Mouse (Mus musculus): ENCODE results near the gene Slc16a13. TPM values are rescaled to one million over a fixed set of nuclear protein-coding genes. Genes with fewer than 3 reads are reported as not detected.

The Slc16a13 gene
- polyA plus RNA-seq, 1 experiment from 2014 or later = 15.7 TPM

- H3K27me3 ChIP-seq (ENCODE audit: insufficient read depth, poor library complexity, severe bottlenecking) = peaks cover 88% of the 10 kb centered on the region
- no peaks in the 10 kb centered on the region for H3K9me3 ChIP-seq
- H3K4me1 ChIP-seq (replicated peaks) = peaks cover 54% of the 10 kb centered on the region
- 85% methylated on average over 4 of the region's 4 CpGs for WGBS
- no peak overlapping the region for H3K27ac ChIP-seq
- peak overlapping the region; percentile 41; the same call in 1 of the 2 replicates for H3K4me3 ChIP-seq
- DNase-seq (ENCODE audit: low spot score) = no peak
- H3K36me3 ChIP-seq = no peaks in the 10 kb centered on the region
Measured at GRCm38 (mm10) chr11:70227661-70228245, 6.9 kb upstream of the Slc16a13 start.

- H3K36me3 ChIP-seq = no peaks in the 10 kb centered on the region
- 44% methylated on average over 5 of the region's 5 CpGs for WGBS
- peaks cover 93% of the 10 kb centered on the region for H3K27me3 ChIP-seq (ENCODE audit: insufficient read depth, poor library complexity, severe bottlenecking)
- no peak for DNase-seq (ENCODE audit: low spot score)
- H3K9me3 ChIP-seq = no peaks in the 10 kb centered on the region
- H3K4me1 ChIP-seq (replicated peaks) = peaks cover 52% of the 10 kb centered on the region
- H3K4me3 ChIP-seq = peak overlapping the region; percentile 39; the same call in 1 of the 2 replicates
- H3K27ac ChIP-seq = no peak overlapping the region
Measured at GRCm38 (mm10) chr11:70227126-70227525, 6.3 kb upstream of the Slc16a13 start.

- Histone ChIP-seq H3K9me3 (no peaks in the 10 kb centered on the region), H3K4me3 (peak overlapping the region; percentile 39), H3K27me3 (ENCODE audit: insufficient read depth, poor library complexity, severe bottlenecking) (peaks cover 90% of the 10 kb centered on the region), H3K4me1 (replicated peaks) (peaks cover 56% of the 10 kb centered on the region), H3K36me3 (no peaks in the 10 kb centered on the region), H3K27ac (0 out of 2 replicates have a peak overlapping the region, but pooled peaks have one; percentile 40)
- WGBS = 7% methylated on average over 18 of the region's 18 CpGs
- no peak for DNase-seq (ENCODE audit: low spot score)
Measured at GRCm38 (mm10) chr11:70226602-70226890, 5.7 kb upstream of the Slc16a13 start.

- no peaks in the 10 kb centered on the region for H3K36me3 ChIP-seq
- H3K9me3 ChIP-seq = no peaks in the 10 kb centered on the region
- 17% methylated on average over 27 of the region's 27 CpGs for WGBS
- 0 out of 2 replicates have a peak overlapping the region, but pooled peaks have one; percentile 40 for H3K27ac ChIP-seq
- H3K4me1 ChIP-seq (replicated peaks) = peaks cover 61% of the 10 kb centered on the region
- H3K27me3 ChIP-seq (ENCODE audit: insufficient read depth, poor library complexity, severe bottlenecking) = peaks cover 85% of the 10 kb centered on the region
- peak overlapping the region; percentile 39 for H3K4me3 ChIP-seq
- peak; percentile 29 for DNase-seq (ENCODE audit: low spot score)
Measured at GRCm38 (mm10) chr11:70225798-70226601, 5.1 kb upstream of the Slc16a13 start.

- Histone ChIP-seq H3K4me3 (no peak overlapping the region), H3K27ac (no peak overlapping the region), H3K4me1 (replicated peaks) (peaks cover 61% of the 10 kb centered on the region), H3K27me3 (ENCODE audit: insufficient read depth, poor library complexity, severe bottlenecking) (peaks cover 69% of the 10 kb centered on the region), H3K9me3 (no peaks in the 10 kb centered on the region), H3K36me3 (0 out of 2 replicates have a peak, but pooled peaks cover 3% of the 10 kb centered on the region)
- DNase-seq (ENCODE audit: low spot score) = no peak
- 88% methylated on average over 9 of the region's 9 CpGs for WGBS
Measured at GRCm38 (mm10) chr11:70223724-70224123, 2.9 kb upstream of the Slc16a13 start.

- no peak for DNase-seq (ENCODE audit: low spot score)
- H3K36me3 ChIP-seq = peaks cover 21% of the 10 kb centered on the region
- H3K9me3 ChIP-seq = no peaks in the 10 kb centered on the region
- 10% methylated on average over 14 of the region's 14 CpGs for WGBS
- peak overlapping the region; percentile 93 for H3K27ac ChIP-seq
- peaks cover 52% of the 10 kb centered on the region for H3K4me1 ChIP-seq (replicated peaks)
- peaks cover 67% of the 10 kb centered on the region for H3K27me3 ChIP-seq (ENCODE audit: insufficient read depth, poor library complexity, severe bottlenecking)
- peak overlapping the region; percentile 73 for H3K4me3 ChIP-seq
Measured at GRCm38 (mm10) chr11:70221603-70222500, 988 bp upstream of the Slc16a13 start.

- Histone ChIP-seq H3K36me3 (peaks cover 22% of the 10 kb centered on the region), H3K4me3 (peak overlapping the region; percentile 73), H3K27me3 (ENCODE audit: insufficient read depth, poor library complexity, severe bottlenecking) (peaks cover 67% of the 10 kb centered on the region), H3K9me3 (no peaks in the 10 kb centered on the region), H3K4me1 (replicated peaks) (peaks cover 48% of the 10 kb centered on the region), H3K27ac (peak overlapping the region; percentile 93)
- no peak for DNase-seq (ENCODE audit: low spot score)
- WGBS = 1% methylated on average over 24 of the region's 24 CpGs
Measured at GRCm38 (mm10) chr11:70220323-70220722, 541 bp downstream of the Slc16a13 start.

GRCm38 (mm10) chr11:70219873-70220272 lies 991 bp downstream of the Slc16a13 start:
- DNase-seq (ENCODE audit: low spot score) = no peak
- Histone ChIP-seq H3K9me3 (no peaks in the 10 kb centered on the region), H3K36me3 (peaks cover 22% of the 10 kb centered on the region), H3K27me3 (ENCODE audit: insufficient read depth, poor library complexity, severe bottlenecking) (peaks cover 67% of the 10 kb centered on the region), H3K4me3 (peak overlapping the region; percentile 73), H3K4me1 (replicated peaks) (peaks cover 52% of the 10 kb centered on the region), H3K27ac (peak overlapping the region; percentile 93)
- WGBS = 56% methylated on average over 7 of the region's 7 CpGs

- Histone ChIP-seq H3K4me3 (peak overlapping the region; percentile 73), H3K27ac (0 out of 2 replicates have a peak overlapping the region, but pooled peaks have one; percentile 16), H3K36me3 (peaks cover 22% of the 10 kb centered on the region), H3K27me3 (ENCODE audit: insufficient read depth, poor library complexity, severe bottlenecking) (peaks cover 67% of the 10 kb centered on the region), H3K4me1 (replicated peaks) (peaks cover 62% of the 10 kb centered on the region), H3K9me3 (no peaks in the 10 kb centered on the region)
- DNase-seq (ENCODE audit: low spot score) = no peak
- 88% methylated on average over 15 of the region's 15 CpGs for whole genome bisulfite sequencing
Measured at GRCm38 (mm10) chr11:70218741-70219470, 2.0 kb downstream of the Slc16a13 start.

GRCm38 (mm10) chr11:70218039-70218438 lies 2.8 kb downstream of the Slc16a13 start:
- Histone ChIP-seq H3K27me3 (ENCODE audit: insufficient read depth, poor library complexity, severe bottlenecking) (peaks cover 69% of the 10 kb centered on the region), H3K4me3 (no peak overlapping the region), H3K36me3 (peaks cover 22% of the 10 kb centered on the region), H3K27ac (no peak overlapping the region), H3K9me3 (no peaks in the 10 kb centered on the region), H3K4me1 (replicated peaks) (peaks cover 66% of the 10 kb centered on the region)
- no peak for DNase-seq (ENCODE audit: low spot score)
- WGBS = 91% methylated on average over 4 of the region's 4 CpGs

- Histone ChIP-seq H3K4me1 (replicated peaks) (peaks cover 52% of the 10 kb centered on the region), H3K27ac (no peak overlapping the region), H3K4me3 (no peak overlapping the region), H3K27me3 (ENCODE audit: insufficient read depth, poor library complexity, severe bottlenecking) (peaks cover 73% of the 10 kb centered on the region), H3K9me3 (no peaks in the 10 kb centered on the region), H3K36me3 (peaks cover 22% of the 10 kb centered on the region)
- DNase-seq (ENCODE audit: low spot score) = no peak
- WGBS = 50% methylated on average over 3 of the region's 3 CpGs
Measured at GRCm38 (mm10) chr11:70216103-70216502, 4.8 kb downstream of the Slc16a13 start.

- H3K4me1 ChIP-seq (replicated peaks) = peaks cover 45% of the 10 kb centered on the region
- peaks cover 73% of the 10 kb centered on the region for H3K27me3 ChIP-seq (ENCODE audit: insufficient read depth, poor library complexity, severe bottlenecking)
- H3K9me3 ChIP-seq = no peaks in the 10 kb centered on the region
- no peak for DNase-seq (ENCODE audit: low spot score)
- H3K27ac ChIP-seq = no peak overlapping the region
- peaks cover 22% of the 10 kb centered on the region for H3K36me3 ChIP-seq
- WGBS = 9% methylated on average over 22 of the region's 22 CpGs
- H3K4me3 ChIP-seq = peak overlapping the region; percentile 50
Measured at GRCm38 (mm10) chr11:70215301-70215700, 5.6 kb downstream of the Slc16a13 start.
